Mouse (Mus musculus) adrenal gland, postnatal 10 days (tissue): ENCODE measurements at regions not wholly inside any gene's neighbourhood (a gene's known extent, or its start where the extent isn't known, plus 50 kb on each side); places are given as distances from the start of the nearest gene placed in this dataset.

Experiments
- DNase-seq: peaks from one replicate; pipeline ENCODE4 v3.0.0; 2021; ENCODE audit warnings: mixed read lengths

DNA sequence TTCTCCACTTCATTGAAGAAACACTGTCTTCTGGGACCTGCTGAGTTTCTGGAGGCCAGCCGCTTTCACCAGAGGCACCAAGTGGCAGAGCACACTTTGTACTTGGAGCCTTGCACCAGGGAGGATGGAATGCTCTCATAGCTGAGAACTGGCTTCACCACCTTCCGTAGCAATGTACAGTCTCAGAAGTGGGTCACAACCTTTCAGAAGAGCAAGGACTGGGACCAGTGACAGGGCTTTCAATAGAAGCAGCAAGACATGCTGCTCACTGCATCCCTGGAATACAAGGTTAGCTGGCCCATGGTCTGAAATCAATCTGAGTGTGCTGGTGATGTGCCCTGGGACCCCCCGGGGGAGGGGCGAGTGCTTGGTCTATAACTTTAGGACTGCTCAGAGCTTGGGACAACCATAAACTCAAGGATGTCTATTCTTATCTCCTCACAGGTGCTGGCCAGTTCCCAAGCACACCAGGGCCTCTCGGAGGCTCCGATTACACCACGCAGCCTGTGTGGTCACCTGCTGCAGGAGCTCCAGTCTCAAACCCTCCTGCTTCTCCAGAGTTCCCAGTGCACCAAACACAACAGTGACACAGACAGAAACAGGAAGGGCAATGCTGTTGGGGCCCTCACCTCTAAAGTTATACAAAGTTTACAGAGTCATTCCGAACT lies 114.4 kb upstream of the Tmem45b start:
- no peak for DNase-seq

GRCm38 (mm10) chr9:31577066-31577465 lies 112.8 kb upstream of the Tmem45b start:
- DNase-seq = peak; percentile 54

- no peak for DNase-seq
Measured at GRCm38 (mm10) chr9:31567029-31567428, 102.8 kb upstream of the Tmem45b start.

GRCm38 (mm10) chr9:31566257-31567007 lies 102.2 kb upstream of the Tmem45b start:
- no peak for DNase-seq

DNA sequence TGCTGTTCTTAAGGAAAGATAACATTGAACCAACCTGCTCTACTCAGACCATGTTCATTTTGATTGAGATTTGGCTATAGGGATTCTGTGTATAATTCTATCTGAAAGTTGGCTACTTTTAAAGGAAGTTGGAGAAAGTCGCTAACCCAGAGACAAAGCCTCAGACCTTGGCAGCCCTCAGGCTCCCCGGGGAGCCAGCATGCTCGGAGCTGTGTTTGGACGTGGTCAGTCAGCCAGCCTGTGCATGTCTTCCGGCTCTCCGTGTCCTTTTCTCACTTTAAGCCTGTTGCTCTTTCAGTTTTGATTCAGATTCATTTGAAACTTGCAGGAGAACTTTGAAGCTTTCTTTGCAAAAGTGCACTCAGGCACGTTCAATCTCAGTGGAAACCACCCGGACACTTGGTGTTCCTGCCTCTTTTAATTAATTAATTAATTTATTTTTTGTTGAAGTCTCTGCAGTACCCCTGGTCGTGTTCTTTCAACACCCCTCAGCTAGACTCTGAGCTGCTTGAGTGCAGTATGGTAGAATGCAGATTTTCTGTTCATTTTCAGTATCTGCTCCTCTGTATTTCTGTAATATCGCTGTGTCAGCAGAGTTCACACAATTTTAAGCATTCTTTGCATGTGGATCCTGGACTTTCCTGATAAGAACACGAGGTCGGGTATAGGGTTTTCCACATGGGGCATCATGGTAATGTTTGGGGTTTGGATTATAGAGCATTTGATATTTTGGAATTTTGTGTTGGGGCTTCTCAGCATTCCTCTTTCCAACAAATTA lies 100.9 kb upstream of the Tmem45b start:
- DNase-seq = peak; percentile 74

- DNase-seq = no peak
Measured at GRCm38 (mm10) chr9:31563541-31563940, 99.3 kb upstream of the Tmem45b start.

DNA sequence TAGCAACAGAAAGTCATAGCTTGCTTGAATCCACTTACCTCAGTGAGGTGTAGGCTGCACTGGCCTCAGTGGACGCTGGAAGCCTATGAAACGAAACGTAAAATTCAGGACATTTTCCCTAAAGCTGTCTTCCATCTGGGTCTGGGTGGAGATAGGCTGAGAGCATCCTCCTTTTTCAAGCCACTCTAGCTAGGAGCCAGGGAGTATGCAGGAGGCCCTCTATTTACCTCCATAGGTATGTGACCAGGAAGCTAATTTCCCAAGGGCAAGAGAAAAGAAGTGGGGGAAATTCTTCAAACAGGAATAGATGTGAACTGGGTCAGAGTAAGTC lies 95.9 kb upstream of the Tmem45b start:
- no peak for DNase-seq

DNA sequence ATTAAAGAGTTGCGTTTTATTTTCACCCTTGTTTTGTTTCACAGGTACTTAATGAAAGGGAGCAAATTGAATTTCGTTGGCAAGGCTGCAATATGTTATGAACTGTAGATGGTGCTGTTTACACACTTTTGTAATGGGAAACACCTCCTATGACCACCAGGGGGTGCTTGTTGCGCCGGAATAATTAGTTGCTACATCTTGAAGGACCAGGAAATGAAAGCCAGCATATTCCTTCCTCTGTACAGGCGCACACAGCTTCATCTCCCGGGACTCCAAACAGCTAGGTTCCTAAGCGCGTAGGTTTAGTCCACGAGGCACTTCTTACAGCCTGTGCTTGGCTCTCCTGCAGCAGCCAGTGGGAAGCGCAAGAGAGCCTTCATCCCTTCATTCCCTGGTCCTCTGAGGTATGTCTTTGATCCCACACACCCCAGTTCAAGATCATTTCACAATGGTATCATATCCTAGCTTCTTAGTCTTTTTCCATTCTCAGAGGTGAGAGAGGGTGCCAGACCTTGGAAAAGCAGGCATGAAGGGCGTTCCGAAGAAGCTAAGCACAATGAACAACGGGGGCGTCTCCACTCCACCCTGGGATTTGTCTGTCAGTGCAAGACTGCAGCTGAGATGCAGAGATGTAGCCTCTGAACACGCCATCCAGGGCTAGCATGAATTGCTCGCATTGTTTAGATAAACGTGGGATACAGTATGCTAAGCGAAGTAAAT lies 95.4 kb upstream of the Tmem45b start:
- peak; percentile 83 for DNase-seq

GRCm38 (mm10) chr9:31543691-31544052 lies 79.4 kb upstream of the Tmem45b start:
- no peak for DNase-seq

DNA sequence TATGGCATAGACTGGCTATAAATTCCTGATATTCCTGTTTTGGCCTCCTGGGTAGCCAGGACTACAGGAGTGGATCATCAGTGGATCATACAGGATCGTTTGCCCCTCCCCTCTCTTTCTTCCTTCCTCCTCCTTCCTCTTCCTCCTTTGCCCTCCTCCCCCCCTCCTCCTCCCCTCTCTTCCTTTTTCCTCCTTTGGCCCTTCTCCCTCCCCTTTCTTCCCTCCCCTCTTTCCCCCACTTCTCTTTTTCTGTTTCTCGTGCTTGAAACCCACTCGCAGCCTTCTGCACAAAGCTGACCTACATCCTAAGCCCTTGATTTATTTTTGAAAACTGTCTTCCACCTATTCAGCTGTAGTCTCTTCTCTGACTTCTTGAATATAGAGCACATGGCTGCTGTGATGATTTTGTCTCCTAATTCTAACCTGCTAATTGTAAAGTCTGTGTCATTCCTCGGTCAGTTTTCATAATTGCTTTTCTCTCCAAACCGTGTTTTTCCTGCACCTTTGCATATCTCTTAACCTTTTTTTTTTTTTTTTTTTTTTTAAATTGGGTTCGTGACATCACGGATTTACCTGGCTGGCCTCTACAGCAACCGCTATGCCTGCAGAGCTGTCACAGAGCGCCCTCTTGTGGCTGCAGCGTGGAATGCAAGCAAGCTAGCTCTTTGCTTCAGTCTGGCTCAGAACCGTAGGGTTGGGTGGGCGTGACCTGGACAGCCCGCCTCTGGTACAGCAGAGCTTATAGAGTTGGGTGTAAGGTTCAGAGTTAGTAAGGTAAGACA lies 78.8 kb upstream of the Tmem45b start:
- DNase-seq = peak; percentile 92

GRCm38 (mm10) chr9:31541615-31542191 lies 77.4 kb upstream of the Tmem45b start:
- DNase-seq = peak; percentile 31

DNA sequence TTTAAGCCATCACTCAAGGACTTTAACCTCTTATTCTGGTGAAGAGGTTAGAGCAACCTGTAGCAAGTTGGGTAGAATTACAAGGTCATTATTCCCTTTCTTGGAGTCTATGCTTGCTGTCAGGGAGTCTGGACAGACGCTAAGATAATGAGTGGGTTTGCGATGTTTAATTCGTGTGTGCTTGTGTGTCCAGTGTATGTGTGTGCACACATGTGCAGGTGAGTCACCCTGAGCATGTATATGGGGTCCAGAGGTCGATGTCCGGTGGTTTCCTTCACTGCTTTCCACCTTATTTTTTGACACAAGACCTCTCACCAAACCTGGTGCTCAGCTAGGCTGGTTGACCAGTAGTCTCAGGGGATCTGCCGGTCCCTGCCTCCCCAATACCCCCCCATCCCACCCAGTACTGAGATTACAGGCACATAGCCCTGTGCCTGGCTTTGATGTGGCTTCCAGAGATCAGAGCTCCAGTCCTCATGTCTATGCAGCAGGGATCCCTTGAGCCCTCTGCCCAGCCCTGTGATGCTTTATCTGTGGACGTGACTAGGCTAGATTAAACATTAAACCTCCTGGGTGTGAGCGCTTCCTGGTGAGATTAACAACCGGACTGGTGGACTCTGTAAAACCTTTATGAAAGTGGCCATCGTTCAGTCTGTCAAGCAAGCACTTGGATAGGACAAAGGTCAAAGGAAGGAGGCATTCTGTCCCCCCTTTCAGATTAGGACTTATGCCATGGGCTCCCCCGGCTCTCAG lies 74.4 kb upstream of the Tmem45b start:
- no peak for DNase-seq

GRCm38 (mm10) chr9:31529021-31529420 lies 64.8 kb upstream of the Tmem45b start:
- DNase-seq = no peak

DNA sequence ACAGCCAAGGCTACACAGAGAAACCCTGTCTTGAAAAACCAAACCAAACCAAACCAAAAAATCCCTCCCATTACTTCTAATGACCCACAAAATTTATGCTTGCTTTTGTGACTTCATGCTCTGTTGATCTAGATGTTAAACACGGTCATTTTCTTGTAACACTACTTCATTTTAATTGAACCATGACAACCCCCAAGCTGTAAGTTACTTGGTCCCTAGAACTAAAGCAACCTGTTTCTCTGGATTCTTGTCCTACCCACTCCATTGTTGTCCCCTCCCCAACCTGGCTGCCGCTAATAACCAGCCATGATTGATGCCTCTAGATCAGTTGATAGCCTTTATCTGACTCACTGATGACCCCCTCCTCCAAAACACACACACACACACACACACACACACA lies 63.0 kb upstream of the Tmem45b start:
- no peak for DNase-seq
